Mouse (Mus musculus): ENCODE results near the gene Zfp609. TPM values are rescaled to one million over a fixed set of nuclear protein-coding genes. Genes with fewer than 3 reads are reported as not detected.
"Not testable (repeated sequence)": the region's sequence is repeated elsewhere in the genome, so short reads cannot be mapped to it uniquely, and the experiment has no call there.

Gene Zfp609
- total RNA-seq, 4 experiments from 2014 or later, result 21.6 to 25.1 (median 22.2) TPM

- no peak for DNase-seq (ENCODE audit: low spot score)
These were observed 9.0 kb downstream of the Zfp609 start for GRCm38 (mm10) chr9:65818402-65818801.

GRCm38 (mm10) chr9:65812841-65813240 is 14.5 kb downstream of the Zfp609 start:
- DNase-seq (ENCODE audit: low spot score), result no peak

- DNase-seq (ENCODE audit: low spot score), result no peak
These were observed 15.6 kb downstream of the Zfp609 start for GRCm38 (mm10) chr9:65811784-65812183.

GRCm38 (mm10) chr9:65807818-65808217 is 19.5 kb downstream of the Zfp609 start:
- DNase-seq (ENCODE audit: low spot score), result no peak

- DNase-seq (ENCODE audit: low spot score), result no peak
These were observed 20.1 kb downstream of the Zfp609 start for GRCm38 (mm10) chr9:65807251-65807650.

- DNase-seq (ENCODE audit: low spot score), result no peak
These were observed 27.6 kb downstream of the Zfp609 start for GRCm38 (mm10) chr9:65799770-65800169.

- DNase-seq (ENCODE audit: low spot score), result peak; percentile 28
These were observed 31.7 kb downstream of the Zfp609 start for GRCm38 (mm10) chr9:65795651-65796050.

GRCm38 (mm10) chr9:65794313-65794712 is 33.1 kb downstream of the Zfp609 start:
- no peak for DNase-seq (ENCODE audit: low spot score)

GRCm38 (mm10) chr9:65793506-65793905 is 33.9 kb downstream of the Zfp609 start:
- no peak for DNase-seq (ENCODE audit: low spot score)

GRCm38 (mm10) chr9:65793086-65793485 is 34.3 kb downstream of the Zfp609 start:
- no peak for DNase-seq (ENCODE audit: low spot score)

- no peak for DNase-seq (ENCODE audit: low spot score)
These were observed 35.5 kb downstream of the Zfp609 start for GRCm38 (mm10) chr9:65791846-65792245.

- DNase-seq (ENCODE audit: low spot score), result no peak
These were observed 36.3 kb downstream of the Zfp609 start for GRCm38 (mm10) chr9:65791106-65791505.

GRCm38 (mm10) chr9:65789788-65790187 is 37.6 kb downstream of the Zfp609 start:
- no peak for DNase-seq (ENCODE audit: low spot score)

- DNase-seq (ENCODE audit: low spot score), result no peak
These were observed 38.8 kb downstream of the Zfp609 start for GRCm38 (mm10) chr9:65788556-65788955.

GRCm38 (mm10) chr9:65787829-65788344 is 39.5 kb downstream of the Zfp609 start:
- DNase-seq (ENCODE audit: low spot score), result no peak

- peak; percentile 55 for DNase-seq (ENCODE audit: low spot score)
These were observed 40.2 kb downstream of the Zfp609 start for GRCm38 (mm10) chr9:65786885-65787787.

- DNase-seq (ENCODE audit: low spot score), result no peak
These were observed 41.5 kb downstream of the Zfp609 start for GRCm38 (mm10) chr9:65785772-65786368.

GRCm38 (mm10) chr9:65779619-65780018 is 47.7 kb downstream of the Zfp609 start:
- DNase-seq (ENCODE audit: low spot score), result not testable (repeated sequence)

GRCm38 (mm10) chr9:65776874-65777432 is 50.4 kb downstream of the Zfp609 start:
- DNase-seq (ENCODE audit: low spot score), result no peak

GRCm38 (mm10) chr9:65776137-65776872 is 51.1 kb downstream of the Zfp609 start:
- no peak for DNase-seq (ENCODE audit: low spot score)

- no peak for DNase-seq (ENCODE audit: low spot score)
These were observed 53.6 kb downstream of the Zfp609 start for GRCm38 (mm10) chr9:65773783-65774182.
